Mouse (Mus musculus) midbrain, embryonic 13.5 days (tissue): ENCODE measurements at regions not wholly inside any gene's neighbourhood (a gene's known extent, or its start where the extent isn't known, plus 50 kb on each side); places are given as distances from the start of the nearest gene placed in this dataset.

Source experiments
- ATAC-seq: fragments of 200-750 bp; cut with Nextera tagmentation; 2 replicates; pipeline ENCODE4 v1.8.0; 2017; ENCODE audit warnings: mild to moderate bottlenecking, moderate TSS enrichment, moderate library complexity
- H3K27ac ChIP-seq: fragments of 300-500 bp; sonication (generic); 2 replicates; pipeline ENCODE4 v1.5.1; 2015; ENCODE audit warnings: inconsistent platforms, mild to moderate bottlenecking, moderate library complexity
- H3K27me3 ChIP-seq: fragments of 300-500 bp; sonication (generic); 2 replicates; pipeline ENCODE4 v1.6.1; 2015; ENCODE audit warnings: mild to moderate bottlenecking, inconsistent platforms
- H3K36me3 ChIP-seq: fragments of 300-500 bp; sonication (generic); 2 replicates; pipeline ENCODE4 v1.6.1; 2015; ENCODE audit warnings: mild to moderate bottlenecking, inconsistent platforms
- H3K4me1 ChIP-seq: fragments of 300-500 bp; sonication (generic); replicated peaks from 2 replicates; pipeline ENCODE4 v1.6.1; 2015; ENCODE audit warnings: inconsistent platforms
- H3K4me2 ChIP-seq: fragments of 300-500 bp; sonication (generic); replicated peaks from 2 replicates; pipeline ENCODE4 v1.6.1; 2015; ENCODE audit warnings: moderate library complexity, mild to moderate bottlenecking, inconsistent platforms
- H3K4me3 ChIP-seq: fragments of 300-500 bp; sonication (generic); replicated peaks from 2 replicates; pipeline ENCODE4 v1.5.1; 2015; ENCODE audit warnings: mild to moderate bottlenecking, inconsistent platforms
- H3K9ac ChIP-seq: fragments of 300-500 bp; sonication (generic); replicated peaks from 2 replicates; pipeline ENCODE4 v1.6.1; 2015; ENCODE audit warnings: mild to moderate bottlenecking, inconsistent platforms
- H3K9me3 ChIP-seq: fragments of 300-500 bp; sonication (generic); 2 replicates; pipeline ENCODE4 v1.6.1; 2016; ENCODE audit warnings: mild to moderate bottlenecking, inconsistent platforms
- WGBS: fragments of 180-500 bp; shearing (Covaris S2); methylation state at CpG from one replicate; pipeline ENCODE4 v1.1.7; 2015; 5-methylcytosine and 5-hydroxymethylcytosine counted together

DNA sequence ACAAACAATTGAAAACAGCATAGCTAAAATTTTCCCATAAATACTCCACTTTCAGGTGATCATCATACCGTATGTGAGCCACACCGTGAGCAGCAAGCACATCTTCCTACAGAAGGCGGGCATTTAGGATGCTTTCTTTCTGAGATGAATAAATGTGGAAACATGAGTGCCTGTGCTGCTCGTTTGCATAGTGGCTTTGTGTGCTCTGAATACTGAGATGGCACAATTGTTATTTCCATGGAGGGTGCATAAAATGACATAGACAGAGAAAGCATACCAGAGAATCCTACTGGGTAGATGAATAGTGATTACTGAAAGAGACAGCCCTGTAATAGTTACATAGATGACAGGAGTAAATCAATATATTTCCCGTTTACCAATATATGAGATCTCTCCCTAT lies 1287.4 kb upstream of the Sel1l start:
- no peaks in the 10 kb centered on the region for H3K9me3 ChIP-seq
- H3K27ac ChIP-seq, result no peak overlapping the region
- no peak overlapping the region for H3K4me2 ChIP-seq
- no peaks in the 10 kb centered on the region for H3K27me3 ChIP-seq
- no peak overlapping the region for H3K4me3 ChIP-seq
- ATAC-seq, result no peak
- WGBS, result 46% methylated on average over 5 of the region's 5 CpGs
- H3K36me3 ChIP-seq, result no peaks in the 10 kb centered on the region
- H3K4me1 ChIP-seq, result no peaks in the 10 kb centered on the region; the same call in 1 of the 2 replicates
- no peak overlapping the region for H3K9ac ChIP-seq

DNA sequence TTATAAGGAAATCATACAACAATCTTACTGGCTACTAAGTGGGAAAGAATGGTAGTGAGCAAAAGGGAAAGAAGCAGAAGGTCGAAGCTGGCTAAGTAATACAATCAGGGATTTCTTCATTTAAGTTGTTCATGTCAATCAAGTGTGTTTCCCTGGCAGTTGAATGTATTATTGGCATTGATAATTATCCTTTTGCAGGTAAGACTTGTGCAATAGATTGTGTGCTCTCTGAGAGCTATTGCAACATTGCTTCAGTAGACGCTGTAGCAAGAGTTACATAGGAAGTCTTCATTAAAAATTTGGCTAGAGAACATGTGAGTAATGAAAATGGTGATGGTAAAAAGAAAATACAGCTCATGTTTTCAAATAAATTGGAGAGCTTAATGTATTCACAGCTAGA lies 1273.3 kb upstream of the Sel1l start:
- Histone ChIP-seq H3K36me3 (no peaks in the 10 kb centered on the region), H3K9me3 (no peaks in the 10 kb centered on the region), H3K9ac (no peak overlapping the region), H3K4me1 (no peaks in the 10 kb centered on the region), H3K4me3 (no peak overlapping the region), H3K27ac (no peak overlapping the region), H3K27me3 (no peaks in the 10 kb centered on the region), H3K4me2 (no peak overlapping the region)
- WGBS, result 91% methylated on average over 2 of the region's 2 CpGs
- ATAC-seq, result no peak

DNA sequence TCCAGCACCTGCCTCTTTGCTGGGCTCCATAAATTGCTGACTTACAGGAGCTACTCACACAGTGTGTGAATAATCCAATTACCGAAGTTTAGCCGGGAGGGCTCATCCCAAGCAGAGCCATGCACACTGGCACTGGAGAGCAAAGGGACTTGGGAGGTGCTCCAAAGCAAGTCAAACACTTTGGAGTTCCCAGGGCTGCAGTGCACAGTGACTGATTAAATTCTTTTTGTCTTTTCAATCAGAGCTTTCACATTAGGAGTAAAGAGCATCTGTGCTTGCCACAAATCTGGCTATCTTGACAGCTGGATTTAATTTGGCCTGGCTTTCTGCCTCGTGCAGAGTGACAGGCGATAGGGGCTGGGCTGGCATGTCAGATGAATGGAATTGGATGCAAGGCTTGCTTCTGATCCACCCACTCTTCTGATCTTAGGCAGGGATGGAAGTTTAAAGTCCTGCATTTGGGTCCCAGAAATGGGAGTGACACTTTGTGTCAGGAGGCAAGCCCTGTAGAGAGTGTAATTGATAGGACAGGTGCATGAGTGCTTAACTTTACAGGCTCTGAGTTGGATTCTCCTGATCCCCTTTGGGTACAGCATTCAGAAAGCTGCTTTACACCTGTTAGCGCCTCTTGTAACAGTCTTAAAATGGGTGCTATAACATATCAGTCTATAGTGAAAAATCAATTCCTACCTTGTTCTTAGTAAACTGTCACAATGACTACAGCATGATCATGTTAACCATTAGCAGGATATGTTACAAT lies 1239.3 kb upstream of the Sel1l start:
- Histone ChIP-seq H3K4me2 (no peak overlapping the region), H3K36me3 (no peaks in the 10 kb centered on the region), H3K27me3 (no peaks in the 10 kb centered on the region), H3K9ac (no peak overlapping the region), H3K4me3 (no peak overlapping the region), H3K4me1 (peaks cover 10% of the 10 kb centered on the region), H3K9me3 (no peaks in the 10 kb centered on the region), H3K27ac (no peak overlapping the region)
- peak; percentile 88 for ATAC-seq
- WGBS, result 28% methylated on average over 5 of the region's 5 CpGs

GRCm38 (mm10) chr12:93063864-93064263 lies 1214.9 kb upstream of the Sel1l start:
- ATAC-seq, result no peak
- Histone ChIP-seq H3K4me2 (no peak overlapping the region), H3K9me3 (no peaks in the 10 kb centered on the region), H3K9ac (no peak overlapping the region), H3K4me3 (no peak overlapping the region), H3K36me3 (no peaks in the 10 kb centered on the region), H3K27me3 (no peaks in the 10 kb centered on the region), H3K27ac (no peak overlapping the region), H3K4me1 (no peaks in the 10 kb centered on the region)
- WGBS, result 89% methylated on average over 1 of the region's 1 CpGs

DNA sequence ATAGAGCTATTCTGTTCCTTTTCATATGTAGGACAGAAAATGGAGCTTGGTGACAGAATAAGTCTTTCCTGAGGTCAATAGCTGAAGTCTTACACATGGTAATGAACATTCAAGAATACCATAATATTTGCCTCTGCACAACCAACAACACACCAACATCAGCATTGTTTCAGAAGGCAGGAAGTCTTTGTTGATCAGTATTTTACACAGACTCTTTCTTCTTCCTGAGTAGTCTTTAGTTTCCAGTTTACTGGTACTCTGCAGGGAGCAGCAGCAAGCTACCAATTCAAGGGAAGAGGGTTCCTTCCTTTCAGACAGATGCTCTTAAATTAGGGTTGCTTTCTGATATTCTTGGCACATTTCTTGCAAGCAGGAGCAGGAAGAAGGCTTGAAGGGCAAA lies 1170.7 kb upstream of the Sel1l start:
- Histone ChIP-seq H3K9me3 (no peaks in the 10 kb centered on the region), H3K4me1 (no peaks in the 10 kb centered on the region), H3K36me3 (no peaks in the 10 kb centered on the region), H3K9ac (no peak overlapping the region), H3K27ac (no peak overlapping the region), H3K4me3 (no peak overlapping the region), H3K4me2 (no peak overlapping the region), H3K27me3 (no peaks in the 10 kb centered on the region)
- ATAC-seq, result no peak

DNA sequence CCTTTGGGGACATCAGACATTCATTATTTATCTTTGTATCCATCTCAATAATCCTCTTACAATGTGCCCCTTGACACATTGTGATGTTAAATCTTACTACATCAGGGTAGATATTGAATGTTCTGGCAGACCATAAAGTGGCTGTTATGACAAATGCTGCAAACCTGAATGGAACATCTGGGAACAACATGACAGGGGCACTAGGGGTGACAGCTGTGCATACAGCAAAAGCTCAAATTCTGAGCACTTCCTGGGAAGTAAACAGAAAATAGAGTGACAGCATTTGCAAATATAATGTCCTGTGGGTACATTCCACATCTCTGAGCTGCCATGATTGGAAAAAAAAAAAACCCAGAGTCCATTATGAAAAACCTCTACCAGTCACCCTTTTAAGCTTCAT lies 1162.6 kb upstream of the Sel1l start:
- Histone ChIP-seq H3K9ac (no peak overlapping the region), H3K4me2 (no peak overlapping the region), H3K4me1 (0 out of 2 replicates have a peak, but pooled peaks cover 3% of the 10 kb centered on the region), H3K36me3 (no peaks in the 10 kb centered on the region), H3K9me3 (no peaks in the 10 kb centered on the region), H3K27ac (no peak overlapping the region), H3K4me3 (no peak overlapping the region), H3K27me3 (no peaks in the 10 kb centered on the region)
- no peak for ATAC-seq

- Histone ChIP-seq H3K4me3 (no peak overlapping the region), H3K27ac (no peak overlapping the region), H3K4me2 (no peak overlapping the region), H3K27me3 (no peaks in the 10 kb centered on the region), H3K4me1 (0 out of 2 replicates have a peak, but pooled peaks cover 3% of the 10 kb centered on the region), H3K9ac (no peak overlapping the region), H3K36me3 (no peaks in the 10 kb centered on the region), H3K9me3 (no peaks in the 10 kb centered on the region)
- ATAC-seq, result no peak
- 54% methylated on average over 2 of the region's 2 CpGs for WGBS
Observed at GRCm38 (mm10) chr12:93006844-93007365, 1157.9 kb upstream of the Sel1l start.

DNA sequence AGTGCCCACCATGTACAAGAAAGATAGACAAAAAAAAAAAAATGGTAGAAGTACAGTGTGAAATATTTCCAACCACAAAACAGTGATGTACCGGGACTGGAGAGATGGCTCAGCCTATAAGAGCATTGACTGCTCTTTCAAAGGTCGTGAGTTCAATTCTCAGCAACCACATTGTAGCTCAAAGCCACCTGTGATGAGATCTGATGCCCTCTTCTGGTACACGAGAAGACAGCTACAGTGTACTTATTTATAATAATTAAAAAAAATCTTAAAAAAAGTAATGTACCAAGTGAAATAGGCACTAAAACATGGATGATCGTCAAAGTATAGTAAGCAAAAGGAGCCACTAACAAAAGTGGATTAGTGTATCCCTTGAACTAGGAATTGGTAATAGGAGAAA lies 1154.2 kb upstream of the Sel1l start:
- H3K4me3 ChIP-seq, result no peak overlapping the region
- 86% methylated on average over 4 of the region's 4 CpGs for WGBS
- H3K9me3 ChIP-seq, result no peaks in the 10 kb centered on the region
- no peaks in the 10 kb centered on the region for H3K4me1 ChIP-seq
- no peaks in the 10 kb centered on the region for H3K27me3 ChIP-seq
- H3K27ac ChIP-seq, result no peak overlapping the region
- no peak overlapping the region for H3K4me2 ChIP-seq
- H3K9ac ChIP-seq, result no peak overlapping the region
- no peaks in the 10 kb centered on the region for H3K36me3 ChIP-seq
- no peak for ATAC-seq

- Histone ChIP-seq H3K36me3 (no peaks in the 10 kb centered on the region), H3K9me3 (no peaks in the 10 kb centered on the region), H3K4me1 (no peaks in the 10 kb centered on the region), H3K4me2 (no peak overlapping the region), H3K27ac (no peak overlapping the region), H3K27me3 (no peaks in the 10 kb centered on the region), H3K9ac (no peak overlapping the region), H3K4me3 (no peak overlapping the region)
- ATAC-seq, result 0 out of 2 replicates have a peak, but pooled peaks have one; percentile 30
- 50% methylated on average over 3 of the region's 3 CpGs for WGBS
Observed at GRCm38 (mm10) chr12:92975698-92976097, 1126.7 kb upstream of the Sel1l start.

DNA sequence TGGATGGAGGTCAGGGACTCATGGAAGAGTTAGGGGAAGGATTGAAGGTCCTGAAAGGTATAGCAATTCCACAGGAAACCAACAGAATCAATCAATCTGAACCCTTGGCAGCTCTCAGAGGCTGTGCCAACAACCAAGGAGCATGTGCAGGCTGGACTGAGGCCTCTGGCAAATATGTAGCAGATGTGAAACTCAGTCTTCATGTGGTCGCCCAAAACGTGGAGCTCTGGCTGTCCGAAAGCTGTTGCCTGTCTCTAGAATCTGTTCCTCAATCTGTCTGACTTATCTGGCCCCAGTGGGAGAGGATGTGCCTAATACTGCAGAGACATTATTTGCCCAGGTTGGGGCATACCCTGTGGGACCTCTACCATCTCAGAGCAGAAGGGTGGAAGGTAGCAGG lies 1095.4 kb upstream of the Sel1l start:
- no peak overlapping the region for H3K27ac ChIP-seq
- H3K4me3 ChIP-seq, result no peak overlapping the region
- no peaks in the 10 kb centered on the region for H3K27me3 ChIP-seq
- H3K4me1 ChIP-seq, result no peaks in the 10 kb centered on the region
- ATAC-seq, result no peak
- H3K9me3 ChIP-seq, result no peaks in the 10 kb centered on the region
- H3K9ac ChIP-seq, result no peak overlapping the region
- WGBS, result 96% methylated on average over 3 of the region's 3 CpGs
- H3K4me2 ChIP-seq, result no peak overlapping the region
- H3K36me3 ChIP-seq, result no peaks in the 10 kb centered on the region

- Histone ChIP-seq H3K4me2 (no peak overlapping the region), H3K4me3 (no peak overlapping the region), H3K36me3 (no peaks in the 10 kb centered on the region), H3K4me1 (no peaks in the 10 kb centered on the region; the same call in 1 of the 2 replicates), H3K9ac (no peak overlapping the region), H3K9me3 (no peaks in the 10 kb centered on the region), H3K27me3 (no peaks in the 10 kb centered on the region), H3K27ac (no peak overlapping the region)
- no peak for ATAC-seq
- 72% methylated on average over 2 of the region's 2 CpGs for WGBS
Observed at GRCm38 (mm10) chr12:92927591-92927990, 1078.6 kb upstream of the Sel1l start.

DNA sequence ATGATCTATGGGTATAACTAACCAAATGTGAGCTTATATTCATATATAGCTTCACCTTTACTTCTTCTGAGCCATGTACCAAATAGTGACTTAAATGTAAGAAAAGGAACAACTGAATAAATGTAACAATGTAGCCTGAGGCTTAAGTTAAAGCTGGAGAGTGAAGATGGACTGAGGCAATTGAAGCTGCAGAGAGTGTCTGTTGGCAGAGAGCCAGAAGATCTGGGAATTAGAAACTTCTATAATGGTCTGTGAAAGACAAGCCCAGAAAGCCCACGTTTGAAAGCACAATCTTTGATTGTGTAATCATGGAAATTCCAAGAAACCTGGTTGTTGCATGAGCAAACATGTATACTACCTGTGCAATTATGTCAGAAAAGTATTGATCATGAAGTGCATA lies 1078.0 kb upstream of the Sel1l start:
- Histone ChIP-seq H3K9me3 (no peaks in the 10 kb centered on the region), H3K27me3 (no peaks in the 10 kb centered on the region), H3K4me2 (no peak overlapping the region), H3K27ac (no peak overlapping the region), H3K4me1 (no peaks in the 10 kb centered on the region; the same call in 1 of the 2 replicates), H3K4me3 (no peak overlapping the region), H3K36me3 (no peaks in the 10 kb centered on the region), H3K9ac (no peak overlapping the region)
- WGBS, result 18% methylated on average over 1 of the region's 1 CpGs
- ATAC-seq, result no peak

GRCm38 (mm10) chr12:92919920-92920319 lies 1071.0 kb upstream of the Sel1l start:
- no peak for ATAC-seq
- Histone ChIP-seq H3K4me1 (0 out of 2 replicates have a peak, but pooled peaks cover 2% of the 10 kb centered on the region), H3K4me3 (no peak overlapping the region), H3K9ac (no peak overlapping the region), H3K4me2 (no peak overlapping the region), H3K36me3 (no peaks in the 10 kb centered on the region), H3K27ac (no peak overlapping the region), H3K27me3 (no peaks in the 10 kb centered on the region), H3K9me3 (no peaks in the 10 kb centered on the region)
- 89% methylated on average over 3 of the region's 3 CpGs for WGBS
